Mouse (Mus musculus) ES-Bruce4 (cell line): ENCODE results near the gene Nudt14. TPM values are rescaled to one million over a fixed set of nuclear protein-coding genes. Genes with fewer than 3 reads are reported as not detected.

Experiments used
- H3K27ac ChIP-seq: 2 replicates; pipeline ENCODE4 v1.5.1; 2012; ENCODE audit warnings: low read length, inconsistent platforms; ENCODE audit not compliant: insufficient read depth
- H3K27me3 ChIP-seq: 2 replicates; pipeline ENCODE4 v1.6.1; 2012; ENCODE audit warnings: mild to moderate bottlenecking, low read length, inconsistent platforms; ENCODE audit not compliant: control insufficient read depth, poor library complexity, insufficient read depth, severe bottlenecking
- H3K36me3 ChIP-seq: 2 replicates; pipeline ENCODE4 v1.6.1; 2012; ENCODE audit warnings: inconsistent platforms, mild to moderate bottlenecking, low read length, moderate library complexity; ENCODE audit not compliant: control insufficient read depth, poor library complexity, insufficient read depth, severe bottlenecking
- H3K4me1 ChIP-seq: one replicate; pipeline ENCODE4 v1.8.1; 2011; ENCODE audit warnings: low read length; ENCODE audit not compliant: control insufficient read depth, insufficient read depth
- H3K4me3 ChIP-seq: 2 replicates; pipeline ENCODE4 v1.5.1; 2011; ENCODE audit warnings: low read depth, mild to moderate bottlenecking, low read length
- H3K9ac ChIP-seq: 2 replicates; pipeline ENCODE4 v1.6.1; 2012; ENCODE audit warnings: low read depth, mild to moderate bottlenecking, inconsistent platforms; ENCODE audit not compliant: poor library complexity, severe bottlenecking
- H3K9me3 ChIP-seq: replicated peaks from 2 replicates; pipeline ENCODE4 v1.6.1; 2012; ENCODE audit warnings: mild to moderate bottlenecking, low read length, inconsistent platforms; ENCODE audit not compliant: control insufficient read depth, poor library complexity, insufficient read depth, severe bottlenecking
- CTCF ChIP-seq: IDR thresholded peaks from one replicate; pipeline ENCODE4 v1.8.1; 2011; ENCODE audit warnings: low read depth, low read length
- EP300 ChIP-seq: IDR thresholded peaks from 2 replicates; pipeline ENCODE4 v1.6.1; 2011; ENCODE audit warnings: low read depth, low read length; ENCODE audit not compliant: insufficient read depth
- POLR2A ChIP-seq: IDR thresholded peaks from one replicate; pipeline ENCODE4 v1.8.1; 2011; ENCODE audit warnings: low read length; ENCODE audit not compliant: insufficient read depth
- polyA plus RNA-seq: library from polyadenylated mRNA; stranded (reverse); fragments of >200 nt; gene quantifications from 2 replicates; pipeline ENCODE4 v1.2.4, GENCODE M21; 2011; ENCODE audit warnings: low read depth; ENCODE audit not compliant: missing spikeins, insufficient read depth, insufficient read length

Gene Nudt14
- 47.5 and 48.8 TPM in 2 replicates for polyA plus RNA-seq

DNA sequence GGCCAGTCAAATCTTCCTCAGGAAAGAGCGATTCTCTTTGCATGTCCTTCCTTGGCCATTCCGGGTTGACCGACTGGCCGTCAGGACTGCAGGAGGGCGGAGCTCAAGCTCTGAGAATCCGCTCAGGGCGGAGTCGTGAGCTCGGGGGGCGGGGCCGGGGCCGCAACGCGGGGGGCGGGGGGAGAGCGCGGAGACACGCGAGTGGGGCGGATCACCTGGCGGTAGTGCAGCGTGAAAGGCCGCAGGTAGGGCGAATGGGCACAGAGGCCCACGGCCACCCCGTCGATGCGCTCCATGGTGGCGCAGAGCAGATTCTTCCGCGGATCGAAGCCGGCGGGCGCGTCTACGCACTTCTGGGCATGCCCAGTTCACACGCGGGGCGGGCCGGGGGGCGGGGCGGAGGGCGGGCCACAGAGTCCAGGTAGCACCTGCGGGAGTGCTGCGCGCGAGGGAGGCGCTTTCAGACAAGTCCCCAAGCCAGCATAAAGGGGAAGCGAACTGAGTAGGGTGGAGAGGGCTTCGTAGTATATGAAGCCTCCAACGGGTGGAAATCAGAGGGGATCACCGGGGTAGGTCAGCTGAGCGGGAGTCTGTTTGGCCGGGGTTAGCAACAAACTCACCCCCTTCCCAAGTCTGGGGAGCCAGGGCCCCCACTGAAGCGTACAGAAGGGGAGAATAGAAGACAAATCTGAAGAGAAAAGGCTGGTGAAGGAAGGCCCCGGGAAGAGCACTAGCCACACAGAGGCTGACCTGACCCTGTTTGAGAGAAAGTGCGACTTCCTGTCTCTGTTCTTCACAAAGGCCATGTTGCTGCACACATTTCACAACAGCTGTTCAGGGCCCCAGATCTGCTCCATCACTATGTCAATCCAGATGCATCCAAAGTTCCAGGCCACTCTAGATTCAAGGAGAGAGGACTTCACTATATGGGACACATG, at the start of gene Nudt14:
TSS of gene Nudt14 (minus strand) at position 349 of the 938 bp plus-strand sequence.
- H3K4me1 ChIP-seq = no peaks in the 10 kb centered on the region

GRCm38 (mm10) chr12:112991444-112991843, 49.5 kb upstream of the Nudt14 start:
- H3K9ac ChIP-seq = no peak overlapping the region
- no peaks in the 10 kb centered on the region for H3K9me3 ChIP-seq
- no peaks in the 10 kb centered on the region; the same call in 1 of the 2 replicates for H3K36me3 ChIP-seq
- H3K27ac ChIP-seq = no peak overlapping the region
- TF ChIP-seq CTCF = no peak
- no peak for TF ChIP-seq POLR2A
- no peak for TF ChIP-seq EP300
- no peaks in the 10 kb centered on the region for H3K27me3 ChIP-seq
- no peak overlapping the region for H3K4me3 ChIP-seq
- no peaks in the 10 kb centered on the region for H3K4me1 ChIP-seq

More for the DNA sequence above, at the start of gene Nudt14:
- no peaks in the 10 kb centered on the region for H3K9me3 ChIP-seq
- H3K36me3 ChIP-seq = no peaks in the 10 kb centered on the region
- H3K27ac ChIP-seq = no peak within 1 kb of the TSS
- H3K9ac ChIP-seq = peak within 1 kb of the TSS; percentile 88
- TF ChIP-seq POLR2A (peak; percentile 60), CTCF (no peak), EP300 (no peak)
- no peaks in the 10 kb centered on the region for H3K27me3 ChIP-seq
- H3K4me3 ChIP-seq = peak within 1 kb of the TSS; percentile 94

GRCm38 (mm10) chr12:112990706-112991405, 48.9 kb upstream of the Nudt14 start:
- H3K9ac ChIP-seq = no peak overlapping the region
- no peaks in the 10 kb centered on the region for H3K27me3 ChIP-seq
- no peaks in the 10 kb centered on the region for H3K4me1 ChIP-seq
- H3K9me3 ChIP-seq = no peaks in the 10 kb centered on the region
- no peak for TF ChIP-seq POLR2A
- TF ChIP-seq CTCF = no peak
- no peak for TF ChIP-seq EP300
- no peaks in the 10 kb centered on the region; the same call in 1 of the 2 replicates for H3K36me3 ChIP-seq
- H3K27ac ChIP-seq = no peak overlapping the region
- H3K4me3 ChIP-seq = no peak overlapping the region

DNA sequence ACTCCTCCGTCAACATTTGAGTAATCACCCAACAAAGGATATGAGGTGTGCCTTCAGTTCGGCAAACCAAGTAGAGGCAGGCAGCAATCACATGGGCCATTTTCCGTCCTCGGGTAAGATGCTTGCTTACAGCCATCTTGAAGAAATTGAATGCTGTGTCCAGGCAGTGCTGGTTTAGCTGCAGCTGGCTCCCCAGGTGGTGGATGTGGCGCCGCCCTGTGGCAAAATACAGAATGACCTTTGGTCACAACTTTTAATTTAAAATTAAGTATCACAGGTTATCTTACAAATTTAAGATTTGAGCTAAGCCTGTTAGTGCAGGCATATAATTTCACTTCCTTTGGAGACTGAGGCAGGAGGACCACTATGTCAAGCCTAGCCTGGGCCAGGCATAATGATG, 46.0 kb upstream of the Nudt14 start:
- Histone ChIP-seq H3K9me3 (no peaks in the 10 kb centered on the region), H3K27me3 (no peaks in the 10 kb centered on the region), H3K27ac (no peak overlapping the region), H3K9ac (no peak overlapping the region), H3K4me3 (no peak overlapping the region), H3K36me3 (no peaks in the 10 kb centered on the region; the same call in 1 of the 2 replicates), H3K4me1 (no peaks in the 10 kb centered on the region)
- TF ChIP-seq CTCF = peak; percentile 76
- no peak for TF ChIP-seq EP300

DNA sequence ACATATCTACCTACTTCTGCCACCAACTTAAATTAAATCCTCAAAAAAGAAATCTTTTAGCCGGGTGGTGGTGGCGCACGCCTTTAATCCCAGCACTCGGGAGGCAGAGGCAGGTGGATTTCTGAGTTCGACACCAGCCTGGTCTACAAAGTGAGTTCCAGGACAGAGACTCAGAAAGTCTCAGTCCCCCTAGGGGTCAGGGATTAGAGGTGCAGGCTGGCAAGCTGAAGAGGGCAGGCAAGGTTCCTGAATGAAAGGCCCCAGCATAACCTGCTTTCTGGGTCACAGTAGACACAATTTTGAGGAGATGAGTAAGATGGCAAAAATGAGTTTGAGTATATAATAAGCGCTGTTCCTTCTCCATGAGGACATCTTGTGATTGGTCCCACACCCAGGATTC, 43.4 kb upstream of the Nudt14 start:
- Histone ChIP-seq H3K9me3 (no peaks in the 10 kb centered on the region), H3K4me1 (no peaks in the 10 kb centered on the region), H3K27ac (no peak overlapping the region), H3K36me3 (no peaks in the 10 kb centered on the region; the same call in 1 of the 2 replicates), H3K4me3 (no peak overlapping the region), H3K27me3 (no peaks in the 10 kb centered on the region), H3K9ac (no peak overlapping the region)
- TF ChIP-seq POLR2A = no peak
- TF ChIP-seq CTCF = peak; percentile 30
- no peak for TF ChIP-seq EP300

GRCm38 (mm10) chr12:112982031-112982430, 40.1 kb upstream of the Nudt14 start:
- Histone ChIP-seq H3K4me1 (peaks cover 4% of the 10 kb centered on the region), H3K27ac (no peak overlapping the region), H3K27me3 (no peaks in the 10 kb centered on the region), H3K36me3 (peaks cover 9% of the 10 kb centered on the region; the same call in 1 of the 2 replicates), H3K9ac (no peak overlapping the region), H3K4me3 (no peak overlapping the region), H3K9me3 (no peaks in the 10 kb centered on the region)
- TF ChIP-seq EP300 (no peak), CTCF (no peak), POLR2A (no peak)
